Mouse (Mus musculus): Measurements from ENCODE around the gene Ptpn5. TPM values are rescaled to one million over a fixed set of nuclear protein-coding genes. Genes with fewer than 3 reads are reported as not detected.
A peak's percentile ranks its signal among the peaks of the same experiment; 100 is the strongest.

The Ptpn5 gene
- polyA plus RNA-seq, 1 experiment = 0.61 TPM

- no peaks in the 10 kb centered on the region for H3K27me3 ChIP-seq (replicated peaks; ENCODE audit: control insufficient read depth, insufficient read depth, low read length)
- no peak overlapping the region for H3K4me3 ChIP-seq (ENCODE audit: insufficient read depth, low read depth, low read length)
- no peak overlapping the region for H3K27ac ChIP-seq (ENCODE audit: insufficient read depth, low read depth, low read length)
- DNase-seq = peak; percentile 17
- 60% methylated on average over 8 of the region's 8 CpGs for WGBS
- peaks cover 14% of the 10 kb centered on the region for H3K4me1 ChIP-seq (ENCODE audit: control insufficient read depth, insufficient read depth, low read length)
- H3K36me3 ChIP-seq (ENCODE audit: control insufficient read depth, insufficient read depth, low read length) = no peaks in the 10 kb centered on the region
- TF ChIP-seq CTCF (conservative IDR thresholded peaks at IDR 0.05; ENCODE audit: insufficient read depth, insufficient read length, low read depth, low read length) (peak; percentile 28; the same call in 1 of the 2 replicates), POLR2A (IDR thresholded peaks at IDR 0.05; ENCODE audit: low read depth, low read length) (no peak)
These were observed 56.0 kb downstream of the Ptpn5 start for GRCm38 (mm10) chr7:47077451-47077850.

- 93% methylated on average over 3 of the region's 3 CpGs for WGBS
- no peaks in the 10 kb centered on the region for H3K36me3 ChIP-seq (ENCODE audit: control insufficient read depth, insufficient read depth, low read length)
- no peak for TF ChIP-seq POLR2A (IDR thresholded peaks at IDR 0.05; ENCODE audit: low read depth, low read length)
- H3K4me1 ChIP-seq (ENCODE audit: control insufficient read depth, insufficient read depth, low read length) = peaks cover 14% of the 10 kb centered on the region
- no peak overlapping the region for H3K27ac ChIP-seq (ENCODE audit: insufficient read depth, low read depth, low read length)
- H3K4me3 ChIP-seq (ENCODE audit: insufficient read depth, low read depth, low read length) = no peak overlapping the region
- DNase-seq = no peak
- no peaks in the 10 kb centered on the region for H3K27me3 ChIP-seq (replicated peaks; ENCODE audit: control insufficient read depth, insufficient read depth, low read length)
These were observed 56.8 kb downstream of the Ptpn5 start for GRCm38 (mm10) chr7:47076729-47077128.

- 95% methylated on average over 6 of the region's 6 CpGs for WGBS
- no peaks in the 10 kb centered on the region for H3K27me3 ChIP-seq (replicated peaks; ENCODE audit: control insufficient read depth, insufficient read depth, low read length)
- H3K36me3 ChIP-seq (ENCODE audit: control insufficient read depth, insufficient read depth, low read length) = no peaks in the 10 kb centered on the region
- TF ChIP-seq POLR2A (IDR thresholded peaks at IDR 0.05; ENCODE audit: low read depth, low read length) (no peak), CTCF (conservative IDR thresholded peaks at IDR 0.05; ENCODE audit: insufficient read depth, insufficient read length, low read depth, low read length) (no peak)
- no peak overlapping the region for H3K4me3 ChIP-seq (ENCODE audit: insufficient read depth, low read depth, low read length)
- DNase-seq = no peak
- H3K4me1 ChIP-seq (ENCODE audit: control insufficient read depth, insufficient read depth, low read length) = peaks cover 14% of the 10 kb centered on the region
- no peak overlapping the region for H3K27ac ChIP-seq (ENCODE audit: insufficient read depth, low read depth, low read length)
These were observed 57.3 kb downstream of the Ptpn5 start for GRCm38 (mm10) chr7:47076193-47076592.

GRCm38 (mm10) chr7:47073536-47074521 lies 59.7 kb downstream of the Ptpn5 start:
- 33% methylated on average over 18 of the region's 18 CpGs for WGBS
- H3K27ac ChIP-seq (ENCODE audit: insufficient read depth, low read depth, low read length) = peak overlapping the region; percentile 82

GRCm38 (mm10) chr7:47072551-47072950 lies 60.9 kb downstream of the Ptpn5 start:
- Histone ChIP-seq H3K27ac (ENCODE audit: insufficient read depth, low read depth, low read length) (no peak overlapping the region), H3K27me3 (replicated peaks; ENCODE audit: control insufficient read depth, insufficient read depth, low read length) (no peaks in the 10 kb centered on the region), H3K4me3 (ENCODE audit: insufficient read depth, low read depth, low read length) (no peak overlapping the region), H3K4me1 (ENCODE audit: control insufficient read depth, insufficient read depth, low read length) (peaks cover 14% of the 10 kb centered on the region), H3K36me3 (ENCODE audit: control insufficient read depth, insufficient read depth, low read length) (no peaks in the 10 kb centered on the region)
- TF ChIP-seq CTCF (conservative IDR thresholded peaks at IDR 0.05; ENCODE audit: insufficient read depth, insufficient read length, low read depth, low read length) (0 out of 2 replicates have a peak, but pooled peaks have one; percentile 10), POLR2A (IDR thresholded peaks at IDR 0.05; ENCODE audit: low read depth, low read length) (no peak)
- WGBS = 74% methylated on average over 5 of the region's 5 CpGs
- DNase-seq = peak; percentile 23

More at GRCm38 (mm10) chr7:47073536-47074521, 59.7 kb downstream of the Ptpn5 start:
- no peaks in the 10 kb centered on the region for H3K36me3 ChIP-seq (ENCODE audit: control insufficient read depth, insufficient read depth, low read length)
- no peak for TF ChIP-seq CTCF (conservative IDR thresholded peaks at IDR 0.05; ENCODE audit: insufficient read depth, insufficient read length, low read depth, low read length)
- no peak for TF ChIP-seq POLR2A (IDR thresholded peaks at IDR 0.05; ENCODE audit: low read depth, low read length)
- DNase-seq = peak; percentile 77
- H3K4me3 ChIP-seq (ENCODE audit: insufficient read depth, low read depth, low read length) = no peak overlapping the region
- no peaks in the 10 kb centered on the region for H3K27me3 ChIP-seq (replicated peaks; ENCODE audit: control insufficient read depth, insufficient read depth, low read length)
- H3K4me1 ChIP-seq (ENCODE audit: control insufficient read depth, insufficient read depth, low read length) = peaks cover 14% of the 10 kb centered on the region

- no peak overlapping the region for H3K27ac ChIP-seq (ENCODE audit: insufficient read depth, low read depth, low read length)
- no peaks in the 10 kb centered on the region for H3K36me3 ChIP-seq (ENCODE audit: control insufficient read depth, insufficient read depth, low read length)
- no peak overlapping the region for H3K4me3 ChIP-seq (ENCODE audit: insufficient read depth, low read depth, low read length)
- peak; percentile 32 for DNase-seq
- H3K27me3 ChIP-seq (replicated peaks; ENCODE audit: control insufficient read depth, insufficient read depth, low read length) = no peaks in the 10 kb centered on the region
- no peak for TF ChIP-seq POLR2A (IDR thresholded peaks at IDR 0.05; ENCODE audit: low read depth, low read length)
- TF ChIP-seq CTCF (conservative IDR thresholded peaks at IDR 0.05; ENCODE audit: insufficient read depth, insufficient read length, low read depth, low read length) = no peak
- 57% methylated on average over 5 of the region's 5 CpGs for WGBS
- no peaks in the 10 kb centered on the region; the same call in 1 of the 2 replicates for H3K4me1 ChIP-seq (ENCODE audit: control insufficient read depth, insufficient read depth, low read length)
These were observed 65.6 kb downstream of the Ptpn5 start for GRCm38 (mm10) chr7:47067879-47068278.

GRCm38 (mm10) chr7:47066942-47067341 lies 66.5 kb downstream of the Ptpn5 start:
- Histone ChIP-seq H3K27ac (ENCODE audit: insufficient read depth, low read depth, low read length) (no peak overlapping the region), H3K36me3 (ENCODE audit: control insufficient read depth, insufficient read depth, low read length) (no peaks in the 10 kb centered on the region), H3K4me1 (ENCODE audit: control insufficient read depth, insufficient read depth, low read length) (no peaks in the 10 kb centered on the region), H3K4me3 (ENCODE audit: insufficient read depth, low read depth, low read length) (no peak overlapping the region), H3K27me3 (replicated peaks; ENCODE audit: control insufficient read depth, insufficient read depth, low read length) (no peaks in the 10 kb centered on the region)
- DNase-seq = no peak
- WGBS = 91% methylated on average over 3 of the region's 3 CpGs
- TF ChIP-seq POLR2A (IDR thresholded peaks at IDR 0.05; ENCODE audit: low read depth, low read length) (no peak), CTCF (conservative IDR thresholded peaks at IDR 0.05; ENCODE audit: insufficient read depth, insufficient read length, low read depth, low read length) (no peak)

Measured in kidney, adult 2 months (tissue).